Mouse (Mus musculus): Measurements from ENCODE around the gene Nmbr.

- TF ChIP-seq CTCF (IDR thresholded peaks at IDR 0.05; ENCODE audit: insufficient read depth, low read depth, low read length) (no peak), POLR2A (IDR thresholded peaks at IDR 0.05; ENCODE audit: insufficient read depth, low read depth, low read length) (no peak)
These were observed 44.5 kb upstream of the Nmbr start for GRCm38 (mm10) chr10:14660875-14661274.

All from olfactory bulb, adult 2 months (tissue).